Mouse (Mus musculus) adrenal gland, adult (tissue): Measurements from ENCODE around the gene Mrap2.
"Not testable (repeated sequence)": the region's sequence is repeated elsewhere in the genome, so short reads cannot be mapped to it uniquely, and the experiment has no call there.

Source experiments
- DNase-seq, 2 experiments: peaks; one replicate each; pipeline ENCODE4 v3.0.0; 2022 to 2023; ENCODE audit warnings: low spot score in 1 of 2; ENCODE audit not compliant: inconsistent age in 2 of 2

The Mrap2 gene

GRCm38 (mm10) chr9:87144106-87144505 lies at the start of gene Mrap2:
Mrap2 (plus strand) TSS chr9:87144306.
- DNase-seq = peak; percentile 74 to 91

- peak; percentile 58 to 87 for DNase-seq
These were observed 46.1 kb upstream of the Mrap2 start for GRCm38 (mm10) chr9:87097989-87098388.

GRCm38 (mm10) chr9:87115019-87115418 lies 29.1 kb upstream of the Mrap2 start:
- peak in 1 of 2 experiments; percentile 14 for DNase-seq

GRCm38 (mm10) chr9:87115456-87115931 lies 28.6 kb upstream of the Mrap2 start:
- DNase-seq = peak in 1 of 2 experiments; percentile 19

GRCm38 (mm10) chr9:87115978-87116377 lies 28.1 kb upstream of the Mrap2 start:
- DNase-seq = no peak

GRCm38 (mm10) chr9:87118996-87119395 lies 25.1 kb upstream of the Mrap2 start:
- DNase-seq = peak in 1 of 2 experiments; percentile 9

- DNase-seq = peak in 1 of 2 experiments; percentile 7
These were observed 22.1 kb upstream of the Mrap2 start for GRCm38 (mm10) chr9:87121956-87122493.

GRCm38 (mm10) chr9:87127046-87127445 lies 17.1 kb upstream of the Mrap2 start:
- not testable (repeated sequence) for DNase-seq

GRCm38 (mm10) chr9:87135765-87136558 lies 8.1 kb upstream of the Mrap2 start:
- peak in 1 of 2 experiments; percentile 24 for DNase-seq

GRCm38 (mm10) chr9:87143076-87143475 lies 1.0 kb upstream of the Mrap2 start:
- DNase-seq = no peak

- DNase-seq = no peak
These were observed 426 bp downstream of the Mrap2 start for GRCm38 (mm10) chr9:87144532-87144931.

GRCm38 (mm10) chr9:87145180-87145579 lies 1.1 kb downstream of the Mrap2 start:
- DNase-seq = no peak

- no peak for DNase-seq
These were observed 1.6 kb downstream of the Mrap2 start for GRCm38 (mm10) chr9:87145671-87146070.

GRCm38 (mm10) chr9:87146400-87146799 lies 2.3 kb downstream of the Mrap2 start:
- DNase-seq = no peak

GRCm38 (mm10) chr9:87147927-87148326 lies 3.8 kb downstream of the Mrap2 start:
- no peak for DNase-seq

GRCm38 (mm10) chr9:87152641-87153325 lies 8.7 kb downstream of the Mrap2 start:
- no peak for DNase-seq

- DNase-seq = no peak
These were observed 18.5 kb downstream of the Mrap2 start for GRCm38 (mm10) chr9:87162559-87162958.

GRCm38 (mm10) chr9:87167001-87167830 lies 23.1 kb downstream of the Mrap2 start:
- DNase-seq = peak; percentile 27 to 65

- peak; percentile 41 to 86 for DNase-seq
These were observed 23.9 kb downstream of the Mrap2 start for GRCm38 (mm10) chr9:87168051-87168450.

- DNase-seq = no peak
These were observed 25.0 kb downstream of the Mrap2 start for GRCm38 (mm10) chr9:87169144-87169543.

- DNase-seq = no peak
These were observed 26.8 kb downstream of the Mrap2 start for GRCm38 (mm10) chr9:87170891-87171290.
